Mouse (Mus musculus) G1E (cell line): ENCODE data around the gene Tmem176b.

Experiments
- CTCF ChIP-seq: IDR thresholded peaks from 2 replicates; pipeline ENCODE4 v1.5.1; 2012; ENCODE audit warnings: low read depth, low read length, inconsistent platforms, mixed read lengths
- GATA1 ChIP-seq: IDR thresholded peaks from 2 replicates; pipeline ENCODE4 v1.6.1; 2012; ENCODE audit warnings: borderline replicate concordance, low read length, inconsistent platforms, mixed read lengths

DNA sequence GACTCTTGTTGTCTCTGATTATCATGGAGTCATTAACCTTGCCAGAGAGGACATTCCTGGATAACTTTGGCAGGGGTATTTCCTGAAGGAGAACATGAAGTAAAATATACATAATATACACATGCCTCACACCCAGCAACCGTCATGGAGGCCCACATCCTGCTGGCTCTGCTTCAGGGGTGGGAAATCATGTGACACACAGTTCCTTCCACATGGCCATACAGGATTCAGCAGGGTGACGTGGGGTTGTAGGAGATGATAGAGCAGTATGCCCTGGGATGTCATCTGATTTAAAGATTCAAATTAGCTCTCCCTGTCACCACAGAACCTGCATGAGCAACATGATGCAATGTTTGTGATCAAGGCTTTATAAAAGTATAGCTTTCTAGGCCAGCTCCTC lies 53.4 kb downstream of the Tmem176b start:
- TF ChIP-seq CTCF (no peak), GATA1 (no peak)
